Mouse (Mus musculus) small intestine, adult 2 months (tissue): ENCODE results near the gene Cyp39a1.

Source experiments
- CTCF ChIP-seq: fragments of 200-500 bp; IDR thresholded peaks from 2 replicates; pipeline ENCODE4 v1.5.1; 2012; ENCODE audit warnings: low read depth, mild to moderate bottlenecking, control low read depth, inconsistent platforms, low read length, moderate library complexity, mixed read lengths; ENCODE audit not compliant: insufficient replicate concordance, insufficient read length; ENCODE audit errors: extremely low read depth
- POLR2A ChIP-seq: fragments of 200-500 bp; IDR thresholded peaks from 2 replicates; pipeline ENCODE4 v1.6.1; 2012; ENCODE audit warnings: low read depth, mild to moderate bottlenecking, control low read depth, inconsistent platforms, low read length, moderate library complexity

GRCm38 (mm10) chr17:43646925-43647324 is 20.3 kb upstream of the Cyp39a1 start:
- TF ChIP-seq POLR2A (no peak), CTCF (no peak)
